Mouse (Mus musculus) kidney, embryonic 16.5 days (tissue): ENCODE results near the gene Kcnn3. TPM values are rescaled to one million over a fixed set of nuclear protein-coding genes. Genes with fewer than 3 reads are reported as not detected.

ENCODE experiments used
- polyA plus RNA-seq: library from polyadenylated mRNA; unstranded; fragments of >200 nt; fragmentation: Nextera tagmentation; extraction: Ambion mirVana; gene quantifications from 2 replicates; pipeline ENCODE4 v1.2.1, GENCODE M21; 2015

Kcnn3 gene
- polyA plus RNA-seq, 1 experiment from 2014 or later: 2.6 TPM

Other genes starting within 250 kb of the Kcnn3 start
- gene Slc50a1, start 249.6 kb upstream of the Kcnn3 start, polyA plus RNA-seq: 58.8 and 64.3 TPM in 2 replicates
- gene Efna1, start 239.0 kb upstream of the Kcnn3 start, polyA plus RNA-seq: 81.9 and 86.7 TPM in 2 replicates
- gene Efna3, start 197.2 kb upstream of the Kcnn3 start, polyA plus RNA-seq: 11.5 and 11.8 TPM in 2 replicates
- gene Efna4, start 182.1 kb upstream of the Kcnn3 start, polyA plus RNA-seq: 29.2 and 31.3 TPM in 2 replicates
- gene Adam15, start 170.2 kb upstream of the Kcnn3 start, polyA plus RNA-seq: 107 and 108 TPM in 2 replicates
- 0.32 and 0.35 TPM in 2 replicates for gene Dcst2, start 158.2 kb upstream of the Kcnn3 start, polyA plus RNA-seq
- gene Dcst1, start 154.9 kb upstream of the Kcnn3 start, polyA plus RNA-seq: 2.9 and 3.3 TPM in 2 replicates
- gene Zbtb7b, start 125.4 kb upstream of the Kcnn3 start, polyA plus RNA-seq: 3.3 and 3.5 TPM in 2 replicates
- gene Lenep, start 117.4 kb upstream of the Kcnn3 start, polyA plus RNA-seq: 0.18 and 1.3 TPM in 2 replicates
- gene Flad1, start 108.3 kb upstream of the Kcnn3 start, polyA plus RNA-seq: 35.0 and 39.3 TPM in 2 replicates
- gene Cks1b, start 101.8 kb upstream of the Kcnn3 start, polyA plus RNA-seq: 483 and 495 TPM in 2 replicates
- gene Shc1, start 101.7 kb upstream of the Kcnn3 start, polyA plus RNA-seq: 115 and 118 TPM in 2 replicates
- 38.9 and 41.2 TPM in 2 replicates for gene Pygo2, start 90.0 kb upstream of the Kcnn3 start, polyA plus RNA-seq
- gene Pbxip1, start 83.5 kb upstream of the Kcnn3 start, polyA plus RNA-seq: 47.5 and 51.7 TPM in 2 replicates
- 56.1 and 59.3 TPM in 2 replicates for gene Pmvk, start 65.6 kb upstream of the Kcnn3 start, polyA plus RNA-seq
- gene Adar, start 194.9 kb downstream of the Kcnn3 start, polyA plus RNA-seq: 12.3 and 12.4 TPM in 2 replicates
- 0.40 and 0.86 TPM in 2 replicates for gene Chrnb2, start 244.5 kb downstream of the Kcnn3 start, polyA plus RNA-seq